Mouse (Mus musculus) liver, postnatal 0 days (tissue): ENCODE results near the gene Fen1.

Source experiments
- CTCF ChIP-seq: sonication (generic); IDR thresholded peaks from 2 replicates; pipeline ENCODE4 v1.5.1; 2016; ENCODE audit warnings: antibody characterized with exemption, low read depth
- EP300 ChIP-seq: IDR thresholded peaks from 2 replicates; pipeline ENCODE4 v1.6.1; 2016; ENCODE audit warnings: antibody characterized with exemption, low read depth, mild to moderate bottlenecking

GRCm38 (mm10) chr19:10239419-10239818 lies 35.5 kb upstream of the Fen1 start:
- TF ChIP-seq EP300 (no peak), CTCF (no peak)
